Mouse (Mus musculus) ovary, adult 18-20 months (tissue): ENCODE results near the gene Pdzk1.

ENCODE experiments used
- DNase-seq: peaks from one replicate; pipeline ENCODE4 v3.0.0; 2022; ENCODE audit warnings: low spot score, mixed read lengths

The Pdzk1 gene

DNA sequence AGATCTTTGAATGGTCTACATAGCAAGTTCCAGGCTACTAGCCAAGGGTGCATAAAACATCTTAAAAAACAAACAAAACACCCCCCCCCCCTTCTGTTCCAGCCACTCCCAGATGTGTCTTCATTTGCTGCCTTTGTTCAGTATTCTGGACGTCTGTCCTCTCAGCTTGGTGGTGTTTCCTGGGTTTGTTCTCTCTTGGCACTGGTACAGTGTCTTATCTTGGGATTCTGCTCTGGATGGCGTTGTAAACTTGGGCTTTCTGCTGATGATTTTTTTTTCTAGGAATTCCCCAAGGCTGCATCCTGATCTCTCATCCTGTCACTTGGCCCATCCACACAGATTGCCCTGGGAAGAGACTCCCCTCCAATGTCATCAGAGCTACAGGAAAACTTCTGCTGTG lies 7.3 kb downstream of the Pdzk1 start:
- no peak for DNase-seq

DNA sequence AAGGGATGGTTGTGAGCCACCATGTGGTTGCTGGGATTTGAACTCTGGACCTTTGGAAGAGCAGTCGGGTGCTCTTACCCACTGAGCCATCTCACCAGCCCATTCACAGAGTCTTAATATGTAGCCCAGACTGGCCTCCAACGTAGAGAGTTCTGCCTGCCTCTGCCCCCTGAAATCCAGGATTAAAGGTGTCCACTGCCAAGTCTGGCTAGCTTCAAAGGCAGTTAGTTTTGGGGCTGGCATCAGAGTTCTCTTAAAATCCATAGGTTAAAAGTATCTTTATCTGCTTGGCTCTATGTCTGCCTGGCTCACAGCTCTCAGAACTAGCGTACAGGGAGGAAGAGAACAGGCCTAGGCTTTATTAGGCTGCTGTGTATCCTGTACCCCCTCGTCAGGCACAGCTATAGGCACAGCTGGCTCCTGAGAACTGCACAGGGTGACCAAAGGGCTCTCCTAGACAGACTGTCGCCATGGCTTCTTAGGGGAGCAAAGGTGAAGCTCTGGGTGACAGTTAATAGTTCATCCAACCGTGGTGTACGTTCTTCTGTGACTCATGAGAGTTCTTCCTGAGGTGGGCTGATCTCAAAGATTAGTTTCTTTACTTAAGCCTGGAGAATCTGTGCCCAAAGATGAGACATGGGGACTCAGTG lies 10.0 kb downstream of the Pdzk1 start:
- no peak for DNase-seq

DNA sequence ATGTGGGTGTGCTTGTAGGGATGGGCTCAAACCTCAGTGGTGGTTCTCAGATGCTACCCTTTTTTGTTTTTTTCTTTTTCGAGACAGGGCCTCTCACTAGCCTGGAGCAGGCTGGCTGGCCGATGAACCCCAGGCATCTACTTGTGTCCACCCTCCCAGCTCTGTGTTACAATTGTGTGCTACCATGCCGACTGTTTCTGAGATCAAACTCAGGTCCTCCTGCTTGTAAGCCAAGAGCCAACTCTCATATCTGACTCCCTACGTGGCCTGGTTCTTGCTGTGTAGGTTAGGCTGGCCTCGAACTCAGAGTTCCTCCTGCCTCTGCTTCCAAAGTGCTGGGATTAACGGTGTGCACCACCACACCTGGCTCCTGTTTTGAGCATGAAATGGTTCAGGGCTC lies 16.1 kb downstream of the Pdzk1 start:
- no peak for DNase-seq

- DNase-seq: peak; percentile 26
These were observed 16.7 kb downstream of the Pdzk1 start for GRCm38 (mm10) chr3:96845806-96846205.

GRCm38 (mm10) chr3:96846985-96847384 lies 17.9 kb downstream of the Pdzk1 start:
- no peak for DNase-seq

- no peak for DNase-seq
These were observed 18.6 kb downstream of the Pdzk1 start for GRCm38 (mm10) chr3:96847661-96848060.

- DNase-seq: no peak
These were observed 19.4 kb downstream of the Pdzk1 start for GRCm38 (mm10) chr3:96848470-96848869.

DNA sequence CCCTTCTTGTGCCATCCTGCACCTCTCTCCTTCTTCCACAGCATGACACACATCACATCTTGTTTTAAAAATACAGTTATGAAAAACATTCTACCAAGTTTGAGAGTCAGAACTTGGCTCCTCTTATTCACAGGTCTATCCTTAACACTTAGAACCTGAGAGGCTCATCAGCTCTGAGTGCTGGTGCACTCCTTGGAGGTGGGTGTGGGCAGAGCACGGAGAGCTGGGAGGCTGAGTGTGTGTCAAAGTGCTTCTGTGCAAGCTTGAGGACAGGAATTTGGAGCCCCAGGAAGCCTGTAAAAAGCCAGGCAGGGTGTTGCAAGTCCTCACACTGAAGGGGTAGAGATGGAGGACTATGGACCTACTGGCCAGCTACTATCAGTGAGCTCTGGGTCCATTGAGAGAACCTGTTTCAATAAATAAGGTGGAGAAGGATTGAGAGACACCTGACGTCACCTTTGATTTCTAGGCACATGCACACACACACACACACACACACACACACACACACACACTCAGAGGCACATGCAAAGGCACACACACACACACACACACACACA lies 20.2 kb downstream of the Pdzk1 start:
- no peak for DNase-seq

DNA sequence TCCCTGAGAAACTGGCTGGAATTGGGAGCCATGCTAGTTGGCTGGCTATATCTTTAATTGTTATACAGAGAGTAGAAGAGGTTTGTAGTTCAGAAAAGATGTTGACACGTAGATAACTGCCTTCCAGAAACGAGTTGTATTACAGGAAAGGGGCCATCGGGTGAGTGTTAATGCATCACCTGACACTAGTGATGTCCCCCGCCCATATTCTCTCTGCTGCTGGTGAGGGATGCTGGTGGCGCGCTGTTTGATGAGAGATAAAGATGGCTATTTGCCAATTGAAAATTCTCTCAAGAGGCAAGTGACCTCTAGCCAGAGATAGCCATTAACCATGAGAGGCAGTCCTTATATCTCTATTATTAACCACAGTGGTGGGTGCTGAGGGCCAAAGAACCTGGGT lies 23.5 kb downstream of the Pdzk1 start:
- no peak for DNase-seq

DNA sequence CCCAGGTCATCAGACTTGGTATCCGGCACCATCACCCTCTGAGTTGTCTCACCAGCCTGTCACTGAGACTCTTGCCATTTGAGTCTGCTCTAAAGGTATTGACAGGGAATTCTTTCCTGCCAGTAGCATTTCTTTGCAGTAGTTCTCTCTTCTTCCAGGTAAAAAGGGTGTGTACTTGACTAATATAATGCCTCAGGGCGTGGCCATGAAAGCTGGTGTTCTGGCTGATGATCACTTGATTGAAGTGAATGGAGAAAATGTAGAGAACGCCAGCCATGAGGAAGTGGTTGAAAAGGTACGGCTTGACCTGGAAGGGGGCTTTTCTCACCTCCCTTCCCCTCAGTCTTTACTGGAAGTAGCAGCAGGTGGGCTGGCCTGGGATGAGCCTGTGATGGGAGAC lies 25.3 kb downstream of the Pdzk1 start:
- DNase-seq: no peak

DNA sequence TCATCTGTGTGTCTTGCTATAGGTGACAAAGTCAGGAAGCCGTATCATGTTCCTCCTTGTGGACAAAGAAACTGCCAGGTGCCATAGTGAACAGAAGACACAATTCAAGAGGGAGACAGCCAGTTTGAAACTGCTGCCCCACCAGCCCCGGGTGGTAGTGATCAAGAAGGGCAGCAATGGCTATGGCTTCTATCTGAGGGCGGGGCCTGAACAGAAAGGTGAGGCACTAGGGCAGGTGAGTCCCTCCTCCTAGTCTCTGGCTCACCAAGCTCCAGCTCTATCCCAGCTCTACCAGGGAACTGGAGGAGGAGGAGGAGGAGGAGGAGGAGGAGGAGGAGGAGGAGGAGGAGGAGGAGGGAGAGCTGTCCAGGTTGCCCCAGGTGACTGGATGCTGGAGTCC lies 26.7 kb downstream of the Pdzk1 start:
- no peak for DNase-seq

- DNase-seq: no peak
These were observed 31.4 kb downstream of the Pdzk1 start for GRCm38 (mm10) chr3:96860498-96860897.

GRCm38 (mm10) chr3:96867863-96868262 lies 38.8 kb downstream of the Pdzk1 start:
- no peak for DNase-seq

DNA sequence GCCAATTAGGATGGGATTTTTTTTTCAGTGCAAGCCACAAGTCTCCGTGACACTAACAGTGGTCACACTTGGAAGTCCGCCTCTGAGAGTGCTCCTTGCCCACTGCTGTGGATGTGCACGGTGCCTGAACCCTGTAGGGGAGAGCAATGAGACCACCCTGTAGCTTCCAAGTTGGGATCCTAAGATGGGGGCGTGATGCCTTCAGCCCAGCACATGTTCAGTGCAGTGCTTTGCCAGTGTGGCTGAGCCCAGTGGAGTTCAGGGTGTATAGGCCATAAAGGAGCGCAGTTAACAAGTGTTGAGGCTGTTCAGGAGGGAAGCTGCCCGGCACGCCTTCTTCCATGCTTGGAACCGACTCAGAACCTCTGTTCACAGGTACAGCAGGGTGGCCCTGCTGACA lies 39.5 kb downstream of the Pdzk1 start:
- DNase-seq: no peak

DNA sequence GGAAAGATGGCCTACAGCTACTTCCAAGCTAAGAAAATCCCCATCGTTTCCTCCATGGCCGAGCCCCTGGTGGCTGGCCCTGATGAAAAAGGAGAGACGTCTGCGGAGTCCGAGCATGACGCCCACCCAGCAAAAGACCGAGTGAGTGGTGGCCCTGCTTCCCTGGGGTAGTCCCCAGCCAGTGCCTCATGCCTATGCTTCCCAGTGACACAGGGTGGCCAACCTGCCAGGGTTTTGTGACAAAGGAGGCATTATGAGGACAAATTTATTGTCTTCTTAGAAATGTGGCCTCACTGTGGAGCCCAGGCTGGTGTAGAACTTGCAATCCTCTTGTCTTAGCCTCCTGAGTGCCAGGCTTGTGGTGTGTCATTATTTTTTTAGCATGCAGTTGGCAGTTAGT lies 40.0 kb downstream of the Pdzk1 start:
- DNase-seq: no peak

GRCm38 (mm10) chr3:96870270-96870669 lies 41.2 kb downstream of the Pdzk1 start:
- DNase-seq: no peak

- DNase-seq: no peak
These were observed 42.0 kb downstream of the Pdzk1 start for GRCm38 (mm10) chr3:96871070-96871469.

GRCm38 (mm10) chr3:96872501-96872900 lies 43.4 kb downstream of the Pdzk1 start:
- no peak for DNase-seq

DNA sequence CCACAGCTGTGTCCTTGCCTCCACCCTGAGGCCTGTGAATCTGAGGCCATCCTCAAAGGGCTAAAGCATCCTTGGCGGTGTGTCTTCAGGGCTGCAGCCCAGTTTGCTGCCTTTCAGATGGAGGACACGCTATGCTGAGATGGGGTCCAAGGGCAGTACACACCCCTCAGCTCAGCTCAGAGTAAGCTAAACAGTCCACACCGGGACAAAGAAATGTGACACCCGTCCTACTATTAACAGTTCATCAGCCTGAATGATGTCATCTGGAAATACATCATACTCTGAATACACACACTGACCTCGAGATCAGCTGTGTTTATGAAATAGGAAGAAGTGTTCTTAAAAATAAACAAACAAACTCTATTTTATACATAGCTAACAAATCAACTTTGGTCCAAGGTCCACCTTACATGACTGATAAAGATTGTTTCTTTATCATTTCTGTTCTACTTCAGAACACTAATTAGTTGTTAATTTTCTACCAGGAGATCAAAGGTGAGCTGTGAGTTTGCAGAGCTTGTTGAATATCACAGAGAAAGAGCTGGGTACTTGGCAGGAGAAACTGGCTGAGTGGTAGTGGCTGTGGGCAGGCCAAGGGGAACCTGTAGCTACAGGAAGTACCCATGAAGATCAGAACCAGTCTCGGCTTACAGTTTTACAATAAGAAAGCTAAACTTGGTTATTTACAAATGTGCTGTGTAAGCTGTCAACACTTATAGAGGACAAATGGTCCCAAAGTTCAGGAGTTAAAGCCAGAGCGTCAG lies 45.9 kb downstream of the Pdzk1 start:
- DNase-seq: no peak

- no peak for DNase-seq
These were observed 50.5 kb downstream of the Pdzk1 start for GRCm38 (mm10) chr3:96879536-96879935.

GRCm38 (mm10) chr3:96880385-96880784 lies 51.3 kb downstream of the Pdzk1 start:
- DNase-seq: no peak

- DNase-seq: no peak
These were observed 52.5 kb downstream of the Pdzk1 start for GRCm38 (mm10) chr3:96881557-96881956.

GRCm38 (mm10) chr3:96882061-96882849 lies 53.2 kb downstream of the Pdzk1 start:
- DNase-seq: no peak
